Mouse (Mus musculus): ENCODE measurements around the gene Cabin1. TPM values are rescaled to one million over a fixed set of nuclear protein-coding genes. Genes with fewer than 3 reads are reported as not detected.

The Cabin1 gene
- polyA plus RNA-seq, 1 experiment: 35.0 TPM

- H3K4me3 ChIP-seq (ENCODE audit: insufficient read depth, low read length): no peak overlapping the region
- no peak for TF ChIP-seq POLR2A (IDR thresholded peaks at IDR 0.05; ENCODE audit: borderline replicate concordance, low read depth, low read length)
- TF ChIP-seq CTCF (IDR thresholded peaks at IDR 0.05; ENCODE audit: low read depth, low read length): no peak
- no peak overlapping the region for H3K27ac ChIP-seq (ENCODE audit: insufficient read depth, low read depth, low read length)
- H3K4me1 ChIP-seq (ENCODE audit: control insufficient read depth, insufficient read depth, low read length): no peaks in the 10 kb centered on the region
These were observed 121.7 kb downstream of the Cabin1 start for GRCm38 (mm10) chr10:75642436-75642835.

GRCm38 (mm10) chr10:75641721-75642222 lies 122.4 kb downstream of the Cabin1 start:
- Histone ChIP-seq H3K4me1 (ENCODE audit: control insufficient read depth, insufficient read depth, low read length) (no peaks in the 10 kb centered on the region), H3K4me3 (ENCODE audit: insufficient read depth, low read length) (no peak overlapping the region), H3K27ac (ENCODE audit: insufficient read depth, low read depth, low read length) (no peak overlapping the region)
- no peak for TF ChIP-seq CTCF (IDR thresholded peaks at IDR 0.05; ENCODE audit: low read depth, low read length)
- no peak for TF ChIP-seq POLR2A (IDR thresholded peaks at IDR 0.05; ENCODE audit: borderline replicate concordance, low read depth, low read length)

DNA sequence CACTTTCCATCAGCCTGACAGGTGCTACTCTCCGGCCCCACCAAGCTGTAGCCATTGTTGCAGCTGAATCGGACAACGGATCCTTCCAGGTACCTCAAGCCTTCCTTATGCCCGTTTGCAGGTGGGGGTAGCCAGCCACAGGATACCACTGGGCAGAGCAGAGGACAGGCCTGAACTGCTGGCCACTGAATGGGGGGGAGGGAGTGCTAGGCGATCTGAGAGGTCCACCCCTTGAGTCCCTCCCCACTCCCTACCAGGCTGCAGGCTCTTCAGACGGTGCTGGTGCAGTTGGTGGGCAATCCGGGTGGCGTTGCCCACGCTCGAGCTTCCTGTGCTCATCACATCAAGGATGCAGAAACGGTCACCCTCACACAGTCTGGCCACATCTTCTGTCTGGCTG lies 126.4 kb downstream of the Cabin1 start:
- TF ChIP-seq CTCF (IDR thresholded peaks at IDR 0.05; ENCODE audit: low read depth, low read length) (no peak), POLR2A (IDR thresholded peaks at IDR 0.05; ENCODE audit: borderline replicate concordance, low read depth, low read length) (no peak)
- Histone ChIP-seq H3K4me3 (ENCODE audit: insufficient read depth, low read length) (no peak overlapping the region), H3K27ac (ENCODE audit: insufficient read depth, low read depth, low read length) (no peak overlapping the region), H3K4me1 (ENCODE audit: control insufficient read depth, insufficient read depth, low read length) (no peaks in the 10 kb centered on the region)

- Histone ChIP-seq H3K4me3 (ENCODE audit: insufficient read depth, low read length) (no peak overlapping the region), H3K4me1 (ENCODE audit: control insufficient read depth, insufficient read depth, low read length) (no peaks in the 10 kb centered on the region), H3K27ac (ENCODE audit: insufficient read depth, low read depth, low read length) (no peak overlapping the region)
- TF ChIP-seq CTCF (IDR thresholded peaks at IDR 0.05; ENCODE audit: low read depth, low read length) (no peak), POLR2A (IDR thresholded peaks at IDR 0.05; ENCODE audit: borderline replicate concordance, low read depth, low read length) (no peak)
These were observed 127.9 kb downstream of the Cabin1 start for GRCm38 (mm10) chr10:75636084-75636786.

DNA sequence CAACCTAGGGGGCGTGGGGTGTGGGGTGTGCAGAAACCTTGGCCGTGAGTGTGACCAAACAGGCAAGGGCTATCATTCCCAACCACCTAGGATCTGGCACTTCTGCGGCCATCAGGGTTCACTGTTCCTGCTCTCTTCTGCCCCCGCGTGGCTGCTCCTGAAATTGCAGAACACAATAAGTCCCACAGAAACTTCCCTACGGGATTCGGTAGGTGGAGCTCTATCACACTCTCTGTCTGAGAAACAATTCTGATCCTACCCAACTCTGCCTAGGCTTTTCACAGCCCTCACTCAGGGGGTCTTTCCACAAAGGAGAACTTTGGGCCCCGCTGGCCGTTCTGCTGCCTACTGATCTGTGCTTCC lies 128.5 kb downstream of the Cabin1 start:
- peak; percentile 95 for TF ChIP-seq CTCF (IDR thresholded peaks at IDR 0.05; ENCODE audit: low read depth, low read length)
- no peak for TF ChIP-seq POLR2A (IDR thresholded peaks at IDR 0.05; ENCODE audit: borderline replicate concordance, low read depth, low read length)
- Histone ChIP-seq H3K4me3 (ENCODE audit: insufficient read depth, low read length) (no peak overlapping the region), H3K27ac (ENCODE audit: insufficient read depth, low read depth, low read length) (no peak overlapping the region), H3K4me1 (ENCODE audit: control insufficient read depth, insufficient read depth, low read length) (no peaks in the 10 kb centered on the region)

- no peak for TF ChIP-seq CTCF (IDR thresholded peaks at IDR 0.05; ENCODE audit: low read depth, low read length)
- TF ChIP-seq POLR2A (IDR thresholded peaks at IDR 0.05; ENCODE audit: borderline replicate concordance, low read depth, low read length): no peak
- Histone ChIP-seq H3K4me3 (ENCODE audit: insufficient read depth, low read length) (no peak overlapping the region), H3K27ac (ENCODE audit: insufficient read depth, low read depth, low read length) (no peak overlapping the region), H3K4me1 (ENCODE audit: control insufficient read depth, insufficient read depth, low read length) (no peaks in the 10 kb centered on the region)
These were observed 129.0 kb downstream of the Cabin1 start for GRCm38 (mm10) chr10:75635019-75635692.

DNA sequence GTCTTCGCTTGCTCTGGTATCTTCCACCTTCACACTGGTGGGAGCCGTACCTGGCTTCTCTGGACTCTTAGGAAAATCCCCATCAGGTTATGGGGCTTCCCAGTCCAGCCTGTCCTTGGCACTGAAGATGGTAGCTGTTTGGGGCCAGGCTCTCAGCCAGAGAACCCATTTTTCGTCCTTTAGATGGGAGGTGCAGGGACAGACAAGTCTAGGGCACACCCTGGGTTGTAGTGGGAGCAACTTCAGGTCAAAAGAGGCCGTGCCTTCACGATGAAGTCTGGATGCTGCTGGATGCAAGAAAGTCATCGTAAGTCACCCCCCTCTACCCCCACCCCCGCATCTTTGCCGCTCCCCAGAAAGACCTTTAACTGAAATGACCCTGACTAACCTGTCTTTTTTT lies 129.5 kb downstream of the Cabin1 start:
- Histone ChIP-seq H3K4me3 (ENCODE audit: insufficient read depth, low read length) (no peak overlapping the region), H3K4me1 (ENCODE audit: control insufficient read depth, insufficient read depth, low read length) (no peaks in the 10 kb centered on the region), H3K27ac (ENCODE audit: insufficient read depth, low read depth, low read length) (no peak overlapping the region)
- no peak for TF ChIP-seq POLR2A (IDR thresholded peaks at IDR 0.05; ENCODE audit: borderline replicate concordance, low read depth, low read length)
- no peak for TF ChIP-seq CTCF (IDR thresholded peaks at IDR 0.05; ENCODE audit: low read depth, low read length)

- Histone ChIP-seq H3K4me3 (ENCODE audit: insufficient read depth, low read length) (no peak overlapping the region), H3K4me1 (ENCODE audit: control insufficient read depth, insufficient read depth, low read length) (no peaks in the 10 kb centered on the region)
- TF ChIP-seq POLR2A (IDR thresholded peaks at IDR 0.05; ENCODE audit: borderline replicate concordance, low read depth, low read length) (no peak), CTCF (IDR thresholded peaks at IDR 0.05; ENCODE audit: low read depth, low read length) (no peak)
These were observed 130.5 kb downstream of the Cabin1 start for GRCm38 (mm10) chr10:75633576-75634139.

DNA sequence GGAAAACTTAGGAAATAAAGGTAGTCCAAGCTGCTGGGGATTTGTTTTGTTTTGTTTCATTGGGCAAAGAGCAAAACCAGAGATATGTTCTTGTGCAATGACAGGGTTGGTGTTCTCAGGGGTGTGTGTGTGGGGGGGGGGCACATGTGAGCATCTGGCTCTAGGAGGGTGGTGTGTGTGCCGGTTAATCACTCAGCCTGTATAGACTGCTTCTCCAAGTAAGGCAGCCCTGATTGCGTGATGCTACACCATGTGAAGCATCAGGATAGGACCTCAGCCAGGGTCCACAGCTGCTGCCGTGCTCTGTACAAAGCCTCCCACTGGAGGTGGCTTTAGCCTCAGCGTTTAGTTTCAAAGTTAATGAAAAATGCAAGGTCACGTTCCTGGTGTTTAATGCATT lies 131.1 kb downstream of the Cabin1 start:
- Histone ChIP-seq H3K4me1 (ENCODE audit: control insufficient read depth, insufficient read depth, low read length) (no peaks in the 10 kb centered on the region), H3K4me3 (ENCODE audit: insufficient read depth, low read length) (no peak overlapping the region), H3K27ac (ENCODE audit: insufficient read depth, low read depth, low read length) (no peak overlapping the region)
- TF ChIP-seq POLR2A (IDR thresholded peaks at IDR 0.05; ENCODE audit: borderline replicate concordance, low read depth, low read length) (no peak), CTCF (IDR thresholded peaks at IDR 0.05; ENCODE audit: low read depth, low read length) (no peak)

More at GRCm38 (mm10) chr10:75633576-75634139, 130.5 kb downstream of the Cabin1 start:
- no peak overlapping the region for H3K27ac ChIP-seq (ENCODE audit: insufficient read depth, low read depth, low read length)

GRCm38 (mm10) chr10:75632633-75633032 lies 131.5 kb downstream of the Cabin1 start:
- no peak overlapping the region for H3K27ac ChIP-seq (ENCODE audit: insufficient read depth, low read depth, low read length)
- H3K4me1 ChIP-seq (ENCODE audit: control insufficient read depth, insufficient read depth, low read length): no peaks in the 10 kb centered on the region
- no peak for TF ChIP-seq POLR2A (IDR thresholded peaks at IDR 0.05; ENCODE audit: borderline replicate concordance, low read depth, low read length)
- no peak for TF ChIP-seq CTCF (IDR thresholded peaks at IDR 0.05; ENCODE audit: low read depth, low read length)
- H3K4me3 ChIP-seq (ENCODE audit: insufficient read depth, low read length): no peak overlapping the region
